Mouse (Mus musculus) small intestine, adult 2 months (tissue): ENCODE measurements around the gene Ppp2r2d.

Source experiments
- CTCF ChIP-seq: fragments of 200-500 bp; IDR thresholded peaks from 2 replicates; pipeline ENCODE4 v1.5.1; 2012; ENCODE audit warnings: low read depth, mild to moderate bottlenecking, control low read depth, inconsistent platforms, low read length, moderate library complexity, mixed read lengths; ENCODE audit not compliant: insufficient replicate concordance, insufficient read length; ENCODE audit errors: extremely low read depth
- POLR2A ChIP-seq: fragments of 200-500 bp; IDR thresholded peaks from 2 replicates; pipeline ENCODE4 v1.6.1; 2012; ENCODE audit warnings: low read depth, mild to moderate bottlenecking, control low read depth, inconsistent platforms, low read length, moderate library complexity

GRCm38 (mm10) chr7:138848028-138848920 is 2.4 kb downstream of the Ppp2r2d start:
- TF ChIP-seq CTCF (no peak), POLR2A (no peak)
